Mouse (Mus musculus): ENCODE measurements around the gene Nif3l1.

Nif3l1 gene

DNA sequence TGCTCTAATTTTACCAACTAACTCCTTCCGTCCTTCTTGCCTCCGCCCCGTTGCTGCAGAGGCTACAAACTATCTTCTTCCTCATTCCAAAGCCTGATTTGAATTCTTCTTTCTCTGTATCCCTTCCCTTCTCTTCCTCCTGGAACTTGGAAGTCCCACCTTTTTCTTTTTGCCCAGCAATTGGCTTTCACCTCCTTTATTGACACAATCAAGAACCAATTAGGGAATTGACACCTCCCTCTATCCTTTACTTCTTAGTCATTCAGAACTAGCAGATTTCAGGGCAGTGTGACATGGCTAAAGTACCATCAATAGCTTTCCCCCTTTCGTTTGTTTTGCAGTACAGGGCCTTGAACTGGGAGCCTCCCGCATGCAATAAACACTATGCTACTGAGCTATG, 13.2 kb downstream of the Nif3l1 start:
- DNase-seq (ENCODE audit: low spot score in 2 of 2): no peak

DNA sequence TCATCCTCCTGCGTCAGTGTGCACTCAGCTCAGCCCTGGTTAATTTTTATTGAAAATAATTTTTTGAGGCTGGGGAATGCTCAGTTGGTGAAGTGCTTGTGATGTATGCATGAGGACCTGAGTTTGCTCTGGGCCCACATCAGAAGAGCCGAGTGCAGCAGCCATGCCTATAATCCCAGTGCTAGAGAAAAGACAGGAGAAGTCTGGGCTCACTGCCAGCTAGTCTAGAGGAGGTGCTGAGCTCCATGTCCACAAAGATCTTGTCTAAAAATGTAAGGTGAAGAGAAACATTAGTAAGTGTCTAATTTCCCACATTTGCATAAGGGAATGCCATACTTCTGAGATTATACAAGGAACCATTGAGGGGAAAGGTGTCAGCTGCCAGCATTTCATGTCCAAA, 13.9 kb downstream of the Nif3l1 start:
- DNase-seq (ENCODE audit: low spot score in 2 of 2): no peak

GRCm38 (mm10) chr1:58460566-58460965, 15.6 kb downstream of the Nif3l1 start:
- DNase-seq (ENCODE audit: low spot score in 2 of 2): no peak

DNA sequence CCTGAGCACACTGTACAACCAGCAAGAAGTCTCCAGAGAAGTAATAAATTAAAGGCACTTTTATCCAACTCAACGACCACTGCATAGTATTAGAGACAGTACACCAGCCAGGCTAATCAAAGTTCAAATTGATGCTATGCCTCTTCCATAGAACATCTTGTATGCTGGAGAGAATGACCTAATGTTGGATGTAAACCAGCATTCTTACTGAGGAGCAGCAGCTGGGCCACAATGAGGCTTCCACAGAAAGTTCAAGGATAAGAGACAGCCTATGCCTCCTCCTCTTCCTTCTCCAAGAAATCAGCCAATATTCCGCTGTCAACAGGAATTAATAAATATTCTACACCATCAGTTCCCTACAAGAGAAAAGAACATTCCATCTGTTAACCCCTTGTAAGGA, 19.0 kb downstream of the Nif3l1 start:
- no peak for DNase-seq (ENCODE audit: low spot score in 2 of 2)

DNA sequence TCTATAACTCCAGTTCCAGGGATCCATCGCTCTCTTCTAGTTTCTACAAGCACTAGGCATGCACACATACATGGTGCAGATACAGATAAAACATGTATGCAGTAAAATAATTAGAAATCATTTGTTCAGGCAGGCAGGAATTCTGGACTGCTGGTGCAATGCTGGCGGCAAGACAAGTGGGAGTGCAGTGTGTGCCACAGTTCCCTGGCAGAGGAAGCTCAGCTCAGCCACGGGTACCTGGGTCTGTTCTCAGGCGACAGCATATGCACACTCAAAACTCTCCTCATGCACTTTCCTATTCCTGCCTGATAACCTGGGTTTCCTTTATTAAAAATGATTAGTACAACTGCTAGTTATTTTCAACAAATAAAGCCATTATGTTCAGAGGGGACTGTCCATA, 20.1 kb downstream of the Nif3l1 start:
- DNase-seq (ENCODE audit: low spot score in 2 of 2): no peak

DNA sequence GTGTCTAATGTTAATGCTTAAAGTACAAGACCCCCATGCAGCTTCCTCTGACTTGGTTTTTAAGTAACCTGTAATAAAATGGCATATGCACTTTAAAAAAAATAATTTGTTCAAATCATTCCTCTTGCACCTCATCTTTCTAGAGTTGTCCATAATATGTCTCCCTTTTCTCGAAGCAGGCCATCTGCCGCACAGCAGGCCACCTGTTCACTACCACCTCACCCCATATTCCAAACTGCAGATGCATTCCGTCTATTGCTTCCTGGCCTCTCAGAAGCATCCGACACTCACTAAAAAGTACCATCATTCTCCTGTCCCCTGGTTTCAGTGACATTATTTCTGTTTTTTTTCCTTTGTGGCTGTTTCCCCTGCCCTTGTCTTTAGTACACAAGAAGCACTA, 20.6 kb downstream of the Nif3l1 start:
- DNase-seq (ENCODE audit: low spot score in 2 of 2): no peak

DNA sequence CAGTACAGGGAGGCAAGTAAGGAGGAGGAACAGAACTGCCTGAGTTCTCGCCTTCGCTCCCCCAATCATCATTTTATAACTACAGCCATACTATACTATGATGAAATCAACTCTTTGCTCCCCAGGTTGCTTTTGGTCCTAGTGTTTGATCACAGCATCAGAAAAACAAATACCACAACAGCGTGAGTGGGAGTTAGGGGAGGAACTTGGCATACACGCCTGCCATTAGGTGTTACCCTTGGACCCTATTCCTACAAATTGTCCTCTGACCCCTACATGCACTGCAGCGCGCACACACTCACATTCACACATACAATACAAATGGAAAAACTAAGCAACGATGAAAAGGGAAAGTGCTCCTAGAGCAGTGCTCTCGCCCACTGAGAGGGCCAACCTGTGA, 30.7 kb downstream of the Nif3l1 start:
- no peak for DNase-seq (ENCODE audit: low spot score in 2 of 2)

DNA sequence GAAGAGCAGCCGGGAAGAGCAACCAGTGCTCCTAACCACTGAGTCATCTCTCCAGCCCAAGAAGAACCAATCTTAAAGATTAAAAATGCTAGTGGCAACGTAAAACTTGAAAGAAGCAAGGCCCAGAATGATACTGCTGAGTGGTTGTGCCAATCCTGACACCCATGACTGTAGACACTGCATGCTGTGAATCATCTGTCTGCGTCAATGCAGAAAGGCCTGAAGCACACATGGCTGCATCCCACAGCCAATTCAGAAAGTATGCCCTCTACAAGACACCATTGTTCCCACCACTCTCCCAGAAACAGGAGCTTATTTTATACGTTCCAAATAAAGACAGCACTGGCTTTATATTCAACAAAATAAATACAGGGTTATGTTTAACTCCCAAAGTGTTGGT, 37.7 kb downstream of the Nif3l1 start:
- DNase-seq (ENCODE audit: low spot score in 2 of 2): no peak

- no peak for DNase-seq (ENCODE audit: low spot score in 2 of 2)
These were observed 50.7 kb downstream of the Nif3l1 start for GRCm38 (mm10) chr1:58495603-58496002.

DNA sequence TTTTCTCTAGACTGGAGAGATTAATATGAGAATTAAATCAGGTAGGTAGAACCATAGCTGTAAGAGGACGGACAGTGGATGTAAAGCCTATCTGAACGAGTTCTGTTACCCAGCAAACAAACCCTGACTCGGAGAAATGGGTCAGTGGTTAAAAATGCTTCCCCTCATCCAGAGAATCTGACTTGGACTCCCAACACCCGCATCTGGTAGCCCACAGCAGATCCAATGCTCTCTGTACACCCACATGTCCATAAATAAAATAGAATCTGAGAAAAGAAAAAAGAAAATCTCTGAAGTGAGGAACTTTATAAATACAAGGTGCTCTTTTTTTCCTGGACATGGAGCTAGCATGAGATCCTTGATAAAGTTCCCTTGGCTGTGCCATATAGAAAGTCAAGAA, 52.7 kb downstream of the Nif3l1 start:
- no peak for DNase-seq (ENCODE audit: low spot score in 2 of 2)

GRCm38 (mm10) chr1:58498758-58499157, 53.8 kb downstream of the Nif3l1 start:
- DNase-seq (ENCODE audit: low spot score in 2 of 2): no peak

GRCm38 (mm10) chr1:58503134-58503533, 58.2 kb downstream of the Nif3l1 start:
- DNase-seq (ENCODE audit: low spot score in 2 of 2): no peak

DNA sequence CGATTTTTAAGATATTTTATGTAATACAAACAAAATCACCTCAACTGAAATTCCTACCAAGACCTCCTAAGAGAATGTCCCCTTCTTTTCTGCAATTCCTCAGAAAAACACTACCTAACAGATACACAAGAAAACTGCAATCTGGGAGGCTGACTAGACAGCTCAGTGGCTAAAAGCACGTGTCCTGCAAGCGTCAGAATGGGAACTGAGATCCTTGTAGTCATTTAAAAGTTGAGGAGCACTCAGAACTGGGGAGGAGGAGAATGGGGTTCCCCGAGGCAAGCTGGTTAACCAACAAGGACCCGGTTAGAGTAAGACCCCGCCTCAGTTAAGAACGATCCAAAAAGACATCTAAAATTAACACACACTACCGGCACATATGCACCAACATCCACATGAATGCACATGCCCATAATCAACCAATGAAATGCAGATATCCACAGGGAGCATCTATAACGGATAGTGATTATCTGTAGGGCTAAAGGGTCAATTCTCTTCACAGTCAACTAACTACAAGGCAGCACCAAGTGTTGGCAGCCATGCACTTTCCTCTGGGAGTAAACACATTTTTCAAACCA, 58.9 kb downstream of the Nif3l1 start:
- no peak for DNase-seq (ENCODE audit: low spot score in 2 of 2)

GRCm38 (mm10) chr1:58504577-58505254, 59.8 kb downstream of the Nif3l1 start, which contains the start of gene Orc2:
Gene Orc2, minus strand, starts transcription at chr1:58505109.
- DNase-seq (ENCODE audit: low spot score in 2 of 2): peak; percentile 89 to 91

DNA sequence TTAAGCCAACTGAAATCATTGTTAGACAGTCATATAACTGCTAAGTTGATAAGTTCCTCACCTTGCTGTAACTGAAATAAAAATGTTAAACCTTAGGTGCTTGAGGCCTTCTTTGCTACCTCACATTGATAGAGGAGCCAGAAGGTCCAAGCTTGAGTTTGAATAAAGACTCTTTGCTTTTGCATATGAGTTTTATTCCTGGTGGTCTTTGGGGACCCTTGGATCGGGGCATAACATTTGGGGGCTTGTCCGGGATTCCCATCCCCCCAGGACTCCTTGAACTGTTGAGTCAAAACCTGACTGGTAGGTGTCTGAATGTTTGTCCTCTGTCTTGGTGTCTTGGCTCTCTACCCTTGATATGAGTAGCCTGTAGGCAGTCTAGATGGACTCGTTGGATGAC, 62.3 kb downstream of the Nif3l1 start:
- no peak for DNase-seq (ENCODE audit: low spot score in 2 of 2)

All from frontal cortex, postnatal 14 days (tissue).